Comparison of ENCODE assay signal across 9 mouse cellular contexts in genomic region chr16:35024300-35024699, GRCm38 (mm10). TPM values are rescaled to one million over a fixed set of nuclear protein-coding genes. Genes with fewer than 3 reads are reported as not detected.
DNase-seq lines count a peak whose midpoint lies in the region; ATAC-seq and TF ChIP-seq lines count a peak whose summit lies in the region.
"Had no signal": no experiment of that assay in that cellular context is flagged by ENCODE, and none has a peak within 500 bp of the region (broad histone marks: within the 10 kb centered on the region; RNA-seq: fewer than 3 reads in every experiment).

No protein-coding gene starts in this region.

- intact Hi-C loops in heart, postnatal 10 days (cut with DNase I): no loop called here

- no peaks in the 10 kb centered on the region for H3K27me3 ChIP-seq in E14TG2a.4 (ENCODE audit: insufficient read depth, low read length)
- H3K27me3 ChIP-seq in stomach, postnatal 0 days (ENCODE audit: control insufficient read depth, insufficient read depth, low read length): no peaks in the 10 kb centered on the region
- H3K27me3 ChIP-seq in heart, embryonic 11.5 days (ENCODE audit: control insufficient read depth, insufficient read depth, low read length): peaks cover 4% of the 10 kb centered on the region; the same call in 1 of the 2 replicates

- no peaks in the 10 kb centered on the region for H3K9me3 ChIP-seq in E14TG2a.4 (ENCODE audit: low read length)
- no peaks in the 10 kb centered on the region for H3K9me3 ChIP-seq in stomach, postnatal 0 days (ENCODE audit: control insufficient read depth, low read length)
- H3K9me3 ChIP-seq in heart, embryonic 11.5 days (replicated peaks; ENCODE audit: control insufficient read depth, low read length): no peaks in the 10 kb centered on the region
- H3K9me3 ChIP-seq: embryonic facial prominence, embryonic 13.5 days had no signal

- WGBS in stomach, postnatal 0 days: 87% methylated on average over 5 of the region's 5 CpGs
- 82% methylated on average over 5 of the region's 5 CpGs for WGBS in heart, embryonic 11.5 days (ENCODE audit: insufficient replicate concordance)

- ATAC-seq in stomach, postnatal 0 days (ENCODE audit: low FRiP score, low TSS enrichment): no peak
- no peak for ATAC-seq in heart, embryonic 11.5 days (replicated peaks; ENCODE audit: insufficient number of reproducible peaks, low FRiP score, low TSS enrichment)

- DNase-seq in layer of hippocampus, adult 2 months (ENCODE audit: low spot score in 2 of 2): no peak
- DNase-seq in layer of hippocampus, adult 9-11 months: no peak
- peak; percentile 90 for DNase-seq in R1 (ENCODE audit: low read depth, low spot score)
- DNase-seq in stomach, postnatal 0 days (ENCODE audit: low spot score): no peak
- DNase-seq in heart, postnatal 10 days: no peak
- DNase-seq: cerebellum, adult 11-12 months had no signal

- TF ChIP-seq EP300 in stomach, postnatal 0 days (optimal IDR thresholded peaks at IDR 0.05): no peak

- peaks cover 30% of the 10 kb centered on the region for H3K4me1 ChIP-seq in E14TG2a.4 (replicated peaks; ENCODE audit: low read depth, low read length)
- no peaks in the 10 kb centered on the region for H3K4me1 ChIP-seq in stomach, postnatal 0 days (replicated peaks; ENCODE audit: control insufficient read depth, insufficient read depth)
- H3K4me1 ChIP-seq in heart, embryonic 11.5 days (ENCODE audit: control insufficient read depth, insufficient read depth, low read length): no peaks in the 10 kb centered on the region
- H3K4me1 ChIP-seq: embryonic facial prominence, embryonic 13.5 days had no signal

- H3K27ac ChIP-seq in layer of hippocampus, adult 2 months: no peak overlapping the region
- no peak overlapping the region for H3K27ac ChIP-seq in stomach, postnatal 0 days (replicated peaks)
- no peak overlapping the region for H3K27ac ChIP-seq in heart, embryonic 11.5 days (ENCODE audit: low read depth, low read length)
- H3K27ac ChIP-seq: embryonic facial prominence, embryonic 13.5 days had no signal

- TF ChIP-seq CTCF in layer of hippocampus, adult 2 months (conservative IDR thresholded peaks at IDR 0.05): peak; percentile 66
- peak; percentile 40 for TF ChIP-seq CTCF in E14TG2a.4 (conservative IDR thresholded peaks at IDR 0.05; ENCODE audit: low read length)
- TF ChIP-seq CTCF in stomach, postnatal 0 days (IDR thresholded peaks at IDR 0.05; ENCODE audit: low read depth): peak; percentile 48

- H3K36me3 ChIP-seq in E14TG2a.4 (ENCODE audit: insufficient read depth, low read length): peaks cover 39% of the 10 kb centered on the region
- no peaks in the 10 kb centered on the region for H3K36me3 ChIP-seq in stomach, postnatal 0 days (ENCODE audit: control insufficient read depth, insufficient read depth, low read length)
- peaks cover 3% of the 10 kb centered on the region for H3K36me3 ChIP-seq in heart, embryonic 11.5 days (ENCODE audit: control insufficient read depth, insufficient read depth, low read length)

- no peak overlapping the region for H3K9ac ChIP-seq in stomach, postnatal 0 days (ENCODE audit: low read length)
- no peak overlapping the region for H3K9ac ChIP-seq in heart, embryonic 11.5 days (ENCODE audit: low read depth, low read length)
- H3K9ac ChIP-seq: embryonic facial prominence, embryonic 13.5 days had no signal

- no peak overlapping the region for H3K4me2 ChIP-seq in stomach, postnatal 0 days (replicated peaks; ENCODE audit: low read depth)
- no peak overlapping the region for H3K4me2 ChIP-seq in heart, embryonic 11.5 days
- H3K4me2 ChIP-seq: embryonic facial prominence, embryonic 13.5 days had no signal

- H3K4me3 ChIP-seq in layer of hippocampus, adult 2 months: no peak overlapping the region
- no peak overlapping the region; the same call in 1 of the 2 replicates for H3K4me3 ChIP-seq in E14TG2a.4 (replicated peaks; ENCODE audit: low read length)
- no peak overlapping the region for H3K4me3 ChIP-seq in stomach, postnatal 0 days (ENCODE audit: low read depth, low read length)
- H3K4me3 ChIP-seq in heart, embryonic 11.5 days (ENCODE audit: low read depth, low read length): no peak overlapping the region

RNA-seq across cellular contexts. Expression of gene Hacd2, which starts 2.1 kb away (rescaled TPM):
- 10 to 100 TPM; 32.7 to 41.7 TPM for total RNA-seq in layer of hippocampus, adult 2 months (2021)
- 99.6 and 107 TPM in 2 replicates for polyA plus RNA-seq in stomach, postnatal 0 days (2015; fragmentation: Nextera tagmentation; extraction: Ambion mirVana)
- polyA plus RNA-seq in heart, embryonic 11.5 days (2014; fragmentation: Nextera tagmentation; extraction: Ambion mirVana): 32.3 and 34.2 TPM in 2 replicates
- total RNA-seq in heart, postnatal 10 days (2021): 10 to 100 TPM; 11.3 to 15.8 TPM
